In the genomic region with DNA sequence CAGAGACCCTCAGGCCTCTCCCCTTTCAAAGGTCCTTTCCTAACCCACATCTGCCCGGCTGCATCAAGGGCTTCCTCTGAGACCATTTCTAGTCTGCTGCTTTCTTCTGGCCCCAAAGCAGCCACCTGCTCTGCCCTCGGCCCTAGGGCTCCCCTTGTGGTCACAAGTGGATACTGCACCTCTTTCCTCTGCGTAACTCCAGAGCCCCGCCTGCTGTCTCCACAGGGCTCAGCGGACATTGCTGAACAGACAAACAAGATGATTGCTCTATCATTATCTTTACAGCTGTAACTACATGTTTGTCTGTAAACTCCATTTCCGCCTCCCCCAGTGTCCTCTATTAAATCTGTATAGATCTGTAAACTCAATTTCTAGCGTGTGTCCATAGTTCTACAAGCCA, we compare ENCODE assay signal across 9 mouse cellular contexts. TPM values are rescaled to one million over a fixed set of nuclear protein-coding genes. Genes with fewer than 3 reads are reported as not detected.
A peak's percentile ranks its signal among the peaks of the same experiment; 100 is the strongest.
DNase-seq lines count a peak whose midpoint lies in the region; ATAC-seq and TF ChIP-seq lines count a peak whose summit lies in the region.
"Had no signal": no experiment of that assay in that cellular context is flagged by ENCODE, and none has a peak within 500 bp of the region (broad histone marks: within the 10 kb centered on the region; RNA-seq: fewer than 3 reads in every experiment).

No protein-coding gene starts in this region.

- H3K36me3 ChIP-seq in midbrain, embryonic 10.5 days = no peaks in the 10 kb centered on the region
- H3K36me3 ChIP-seq in midbrain, embryonic 15.5 days (replicated peaks) = no peaks in the 10 kb centered on the region
- no peaks in the 10 kb centered on the region for H3K36me3 ChIP-seq in intestine, embryonic 16.5 days (ENCODE audit: control insufficient read depth, insufficient read depth, low read length)
- H3K36me3 ChIP-seq: embryonic facial prominence, embryonic 15.5 days had no signal

- H3K27me3 ChIP-seq in midbrain, embryonic 10.5 days (ENCODE audit: low read depth, poor library complexity, severe bottlenecking) = no peaks in the 10 kb centered on the region
- no peaks in the 10 kb centered on the region for H3K27me3 ChIP-seq in midbrain, embryonic 15.5 days (replicated peaks)
- H3K27me3 ChIP-seq in cerebellum, adult 2 months (ENCODE audit: control insufficient read depth, insufficient read depth, low read length) = no peaks in the 10 kb centered on the region
- H3K27me3 ChIP-seq in intestine, embryonic 16.5 days (replicated peaks; ENCODE audit: control insufficient read depth, insufficient read depth, low read length) = no peaks in the 10 kb centered on the region

- no peak for ATAC-seq in midbrain, embryonic 15.5 days (replicated peaks)
- ATAC-seq in intestine, embryonic 16.5 days = 0 out of 2 replicates have a peak, but pooled peaks have one; percentile 21
- peak; percentile 92 for ATAC-seq in monocyte, adult 5-6 weeks (replicated peaks; ENCODE audit: insufficient number of reproducible peaks, low FRiP score, low TSS enrichment, poor library complexity, severe bottlenecking)

- peak; percentile 98 for TF ChIP-seq CTCF in cerebellum, adult 2 months (IDR thresholded peaks at IDR 0.05; ENCODE audit: borderline replicate concordance, insufficient read depth, low read depth, low read length)

- H3K4me2 ChIP-seq in midbrain, embryonic 15.5 days = no peak overlapping the region
- no peak overlapping the region for H3K4me2 ChIP-seq in intestine, embryonic 16.5 days (ENCODE audit: low read depth, low read length)
- H3K4me2 ChIP-seq: embryonic facial prominence, embryonic 15.5 days had no signal

- H3K4me3 ChIP-seq in midbrain, embryonic 10.5 days = no peak overlapping the region
- no peak overlapping the region for H3K4me3 ChIP-seq in midbrain, embryonic 15.5 days
- H3K4me3 ChIP-seq in cerebellum, adult 2 months (replicated peaks; ENCODE audit: insufficient read depth, low read depth, low read length) = no peak overlapping the region
- no peak overlapping the region for H3K4me3 ChIP-seq in intestine, embryonic 16.5 days (ENCODE audit: low read length)
- H3K4me3 ChIP-seq: embryonic facial prominence, embryonic 15.5 days had no signal

- no peak overlapping the region for H3K9ac ChIP-seq in midbrain, embryonic 15.5 days
- H3K9ac ChIP-seq in intestine, embryonic 16.5 days (ENCODE audit: low read depth, low read length) = no peak overlapping the region
- H3K9ac ChIP-seq: embryonic facial prominence, embryonic 15.5 days had no signal

- peak overlapping the region; percentile 65 for H3K27ac ChIP-seq in midbrain, embryonic 10.5 days (replicated peaks)
- no peak overlapping the region for H3K27ac ChIP-seq in midbrain, embryonic 15.5 days
- no peak overlapping the region for H3K27ac ChIP-seq in cerebellum, adult 2 months (ENCODE audit: insufficient read depth, low read length)
- no peak overlapping the region for H3K27ac ChIP-seq in intestine, embryonic 16.5 days (ENCODE audit: low read length)
- H3K27ac ChIP-seq: embryonic facial prominence, embryonic 15.5 days had no signal

- TF ChIP-seq POLR2A in cerebellum, adult 2 months (IDR thresholded peaks at IDR 0.05; ENCODE audit: borderline replicate concordance, insufficient read depth, low read length) = no peak

- DNase-seq in midbrain, embryonic 10.5 days (ENCODE audit: low spot score) = peak; percentile 79
- peak; percentile 82 to 89 for DNase-seq in cerebellum, adult 2 months
- DNase-seq in frontal cortex, postnatal 10 days (ENCODE audit: low spot score in 2 of 2) = peak; percentile 36 to 75
- peak; percentile 81 to 82 for DNase-seq in left cerebral cortex, postnatal 14 days (ENCODE audit: low spot score in 2 of 2)
- peak; percentile 73 to 88 for DNase-seq in spleen, postnatal 4 days (ENCODE audit: low spot score in 2 of 2)

- intact Hi-C loops in left cerebral cortex, postnatal 14 days (cut with DNase I) = loop anchor here (5.0 kb wide), 1 partner anchor 380 kb away; no protein-coding TSS in a partner anchor

- peaks cover 19% of the 10 kb centered on the region for H3K4me1 ChIP-seq in midbrain, embryonic 10.5 days
- peaks cover 17% of the 10 kb centered on the region for H3K4me1 ChIP-seq in midbrain, embryonic 15.5 days
- H3K4me1 ChIP-seq in cerebellum, adult 2 months (ENCODE audit: control insufficient read depth, insufficient read depth, low read length) = no peaks in the 10 kb centered on the region; the same call in 1 of the 2 replicates
- H3K4me1 ChIP-seq in intestine, embryonic 16.5 days (ENCODE audit: control insufficient read depth, insufficient read depth, low read length) = no peaks in the 10 kb centered on the region
- H3K4me1 ChIP-seq: embryonic facial prominence, embryonic 15.5 days had no signal

- H3K9me3 ChIP-seq in midbrain, embryonic 10.5 days (replicated peaks) = no peaks in the 10 kb centered on the region
- H3K9me3 ChIP-seq in midbrain, embryonic 15.5 days = no peaks in the 10 kb centered on the region
- H3K9me3 ChIP-seq in intestine, embryonic 16.5 days (ENCODE audit: control insufficient read depth, low read length) = no peaks in the 10 kb centered on the region
- H3K9me3 ChIP-seq: embryonic facial prominence, embryonic 15.5 days had no signal

- WGBS in midbrain, embryonic 10.5 days = 5% methylated on average over 7 of the region's 7 CpGs
- WGBS in midbrain, embryonic 15.5 days = 3% methylated on average over 7 of the region's 7 CpGs
- 6% methylated on average over 7 of the region's 7 CpGs for WGBS in cerebellum, adult 2 months
- 4% methylated on average over 7 of the region's 7 CpGs for WGBS in intestine, embryonic 16.5 days

RNA-seq across cellular contexts. Expression of a gene that starts 37.1 kb away (rescaled TPM):
- polyA plus RNA-seq in midbrain, embryonic 10.5 days (2016; fragmentation: Nextera tagmentation; extraction: Ambion mirVana) = 14.4 and 15.4 TPM in 2 replicates
- 24.2 and 25.6 TPM in 2 replicates for polyA plus RNA-seq in midbrain, embryonic 15.5 days (2015; fragmentation: Nextera tagmentation; extraction: Ambion mirVana)
- polyA plus RNA-seq in cerebellum, adult 2 months (2012; rRNA removed) = 72.6 and 80.3 TPM in 2 replicates
- polyA plus RNA-seq in intestine, embryonic 16.5 days (2015; fragmentation: Nextera tagmentation; extraction: Ambion mirVana) = 7.9 and 8.1 TPM in 2 replicates
- total RNA-seq in left cerebral cortex, postnatal 14 days (2021) = 100 to 1,000 TPM; 118 to 124 TPM
- total RNA-seq in monocyte, adult 5-6 weeks (2017) = 62.3 to 108 TPM (median 83.0 TPM) in 3 replicates
